Mouse (Mus musculus): Measurements from ENCODE around the gene Fuom.

The Fuom gene

GRCm38 (mm10) chr7:140101498-140101897 lies 743 bp downstream of the Fuom start:
- DNase-seq (ENCODE audit: low spot score) = no peak

GRCm38 (mm10) chr7:140098466-140098865 lies 3.8 kb downstream of the Fuom start:
- no peak for DNase-seq (ENCODE audit: low spot score)

GRCm38 (mm10) chr7:140096055-140096454 lies 6.2 kb downstream of the Fuom start:
- DNase-seq (ENCODE audit: low spot score) = no peak

GRCm38 (mm10) chr7:140095556-140095955 lies 6.7 kb downstream of the Fuom start:
- DNase-seq (ENCODE audit: low spot score) = no peak

GRCm38 (mm10) chr7:140094954-140095353 lies 7.3 kb downstream of the Fuom start:
- DNase-seq (ENCODE audit: low spot score) = no peak

- DNase-seq (ENCODE audit: low spot score) = no peak
Observed at GRCm38 (mm10) chr7:140092924-140093528, 9.2 kb downstream of the Fuom start, which contains the start of gene Prap1. Prap1 (plus strand) TSS chr7:140093395.

GRCm38 (mm10) chr7:140090601-140091000 lies 11.6 kb downstream of the Fuom start:
- DNase-seq (ENCODE audit: low spot score) = no peak

GRCm38 (mm10) chr7:140082242-140082678 lies 20.0 kb downstream of the Fuom start, which contains the start of gene Caly:
Caly (minus strand) TSS chr7:140082548.
- no peak for DNase-seq (ENCODE audit: low spot score)

- DNase-seq (ENCODE audit: low spot score) = no peak
Observed at GRCm38 (mm10) chr7:140081408-140082241, 20.6 kb downstream of the Fuom start.

- DNase-seq (ENCODE audit: low spot score) = peak; percentile 72
Observed at GRCm38 (mm10) chr7:140080503-140081156, 21.6 kb downstream of the Fuom start.

- DNase-seq (ENCODE audit: low spot score) = no peak
Observed at GRCm38 (mm10) chr7:140078711-140079110, 23.5 kb downstream of the Fuom start.

GRCm38 (mm10) chr7:140077698-140078097 lies 24.5 kb downstream of the Fuom start:
- DNase-seq (ENCODE audit: low spot score) = no peak

- no peak for DNase-seq (ENCODE audit: low spot score)
Observed at GRCm38 (mm10) chr7:140070042-140070711, 32.1 kb downstream of the Fuom start.

GRCm38 (mm10) chr7:140067397-140067796 lies 34.8 kb downstream of the Fuom start:
- no peak for DNase-seq (ENCODE audit: low spot score)

- peak; percentile 61 for DNase-seq (ENCODE audit: low spot score)
Observed at GRCm38 (mm10) chr7:140063092-140063491, 39.1 kb downstream of the Fuom start.

GRCm38 (mm10) chr7:140062307-140062706 lies 39.9 kb downstream of the Fuom start:
- no peak for DNase-seq (ENCODE audit: low spot score)

GRCm38 (mm10) chr7:140061832-140062130 lies 40.5 kb downstream of the Fuom start:
- DNase-seq (ENCODE audit: low spot score) = no peak

- no peak for DNase-seq (ENCODE audit: low spot score)
Observed at GRCm38 (mm10) chr7:140060936-140061831, 41.1 kb downstream of the Fuom start.

- DNase-seq (ENCODE audit: low spot score) = no peak
Observed at GRCm38 (mm10) chr7:140059601-140060000, 42.6 kb downstream of the Fuom start.

- DNase-seq (ENCODE audit: low spot score) = no peak
Observed at GRCm38 (mm10) chr7:140058528-140058927, 43.7 kb downstream of the Fuom start.

Measured in testis, postnatal 14 days (tissue).